Mouse (Mus musculus) small intestine, adult 2 months (tissue): ENCODE data around the gene S100a8. TPM values are rescaled to one million over a fixed set of nuclear protein-coding genes. Genes with fewer than 3 reads are reported as not detected.

Experiments used
- H3K27ac ChIP-seq: fragments of 200-500 bp; 2 replicates; pipeline ENCODE4 v1.5.1; 2012; ENCODE audit warnings: low read depth, low read length, control low read depth, inconsistent platforms; ENCODE audit not compliant: insufficient read depth
- H3K27me3 ChIP-seq: fragments of 200-500 bp; 2 replicates; pipeline ENCODE4 v1.6.1; 2012; ENCODE audit warnings: mild to moderate bottlenecking, moderate library complexity, low read length, inconsistent platforms; ENCODE audit not compliant: control insufficient read depth, insufficient read depth
- H3K36me3 ChIP-seq: fragments of 200-500 bp; 2 replicates; pipeline ENCODE4 v1.6.1; 2012; ENCODE audit warnings: mild to moderate bottlenecking, low read length, control low read depth, inconsistent platforms; ENCODE audit not compliant: control insufficient read depth, insufficient read depth
- H3K4me1 ChIP-seq: fragments of 200-500 bp; 2 replicates; pipeline ENCODE4 v1.6.1; 2012; ENCODE audit warnings: low read length, inconsistent platforms, mixed read lengths; ENCODE audit not compliant: control insufficient read depth, insufficient read depth, insufficient read length
- H3K4me3 ChIP-seq: fragments of 200-500 bp; 2 replicates; pipeline ENCODE4 v1.5.1; 2012; ENCODE audit warnings: low read depth, mild to moderate bottlenecking, control low read depth, inconsistent platforms, low read length, moderate library complexity
- CTCF ChIP-seq: fragments of 200-500 bp; IDR thresholded peaks from 2 replicates; pipeline ENCODE4 v1.5.1; 2012; ENCODE audit warnings: low read depth, mild to moderate bottlenecking, control low read depth, inconsistent platforms, low read length, moderate library complexity, mixed read lengths; ENCODE audit not compliant: insufficient replicate concordance, insufficient read length; ENCODE audit errors: extremely low read depth
- POLR2A ChIP-seq: fragments of 200-500 bp; IDR thresholded peaks from 2 replicates; pipeline ENCODE4 v1.6.1; 2012; ENCODE audit warnings: low read depth, mild to moderate bottlenecking, control low read depth, inconsistent platforms, low read length, moderate library complexity
- WGBS: fragments of 180-500 bp; shearing (Covaris S2); methylation state at CpG from one replicate; pipeline ENCODE4 v1.1.7; 2018; 5-methylcytosine and 5-hydroxymethylcytosine counted together
- polyA plus RNA-seq: library from polyadenylated mRNA; depleted of rRNA; stranded (reverse); fragments of >200 nt; gene quantifications from 2 replicates; pipeline ENCODE4 v1.2.3, GENCODE M21; 2012; rRNA removed

Gene S100a8
- 0.29 TPM in 1 of 2 replicates, not detected in the other for polyA plus RNA-seq

- TF ChIP-seq POLR2A = no peak
- Histone ChIP-seq H3K27me3 (no peaks in the 10 kb centered on the region), H3K4me3 (no peak within 1 kb of the TSS), H3K36me3 (no peaks in the 10 kb centered on the region), H3K4me1 (no peaks in the 10 kb centered on the region), H3K27ac (no peak within 1 kb of the TSS)
- WGBS = 62% methylated on average over 8 of the region's 8 CpGs
Observed at GRCm38 (mm10) chr3:90668846-90669245, at the start of gene S100a8. Gene S100a8 (plus strand): TSS chr3:90668978.

GRCm38 (mm10) chr3:90621552-90621951 is 47.2 kb upstream of the S100a8 start:
- Histone ChIP-seq H3K36me3 (no peaks in the 10 kb centered on the region), H3K27me3 (no peaks in the 10 kb centered on the region), H3K4me1 (peaks cover 15% of the 10 kb centered on the region), H3K27ac (no peak overlapping the region), H3K4me3 (no peak overlapping the region)
- TF ChIP-seq POLR2A = no peak
- 44% methylated on average over 7 of the region's 7 CpGs for WGBS

GRCm38 (mm10) chr3:90623435-90624071 is 45.2 kb upstream of the S100a8 start:
- peaks cover 18% of the 10 kb centered on the region for H3K4me1 ChIP-seq
- H3K27me3 ChIP-seq = no peaks in the 10 kb centered on the region
- no peaks in the 10 kb centered on the region for H3K36me3 ChIP-seq
- H3K27ac ChIP-seq = no peak overlapping the region; the same call in 1 of the 2 replicates
- 2% methylated on average over 2 of the region's 2 CpGs for WGBS
- H3K4me3 ChIP-seq = no peak overlapping the region
- no peak for TF ChIP-seq POLR2A
- TF ChIP-seq CTCF = no peak

GRCm38 (mm10) chr3:90625496-90625895 is 43.3 kb upstream of the S100a8 start:
- WGBS = 66% methylated on average over 5 of the region's 5 CpGs
- TF ChIP-seq CTCF (no peak), POLR2A (no peak)
- H3K27ac ChIP-seq = no peak overlapping the region

GRCm38 (mm10) chr3:90626266-90627021 is 42.3 kb upstream of the S100a8 start:
- no peak overlapping the region for H3K4me3 ChIP-seq
- H3K36me3 ChIP-seq = no peaks in the 10 kb centered on the region
- TF ChIP-seq CTCF (no peak), POLR2A (no peak)
- 26% methylated on average over 9 of the region's 9 CpGs for WGBS
- no peaks in the 10 kb centered on the region for H3K27me3 ChIP-seq
- peaks cover 18% of the 10 kb centered on the region for H3K4me1 ChIP-seq
- H3K27ac ChIP-seq = peak overlapping the region; percentile 47

More at GRCm38 (mm10) chr3:90625496-90625895, 43.3 kb upstream of the S100a8 start:
- Histone ChIP-seq H3K4me3 (no peak overlapping the region), H3K27me3 (no peaks in the 10 kb centered on the region), H3K4me1 (peaks cover 18% of the 10 kb centered on the region), H3K36me3 (no peaks in the 10 kb centered on the region)

GRCm38 (mm10) chr3:90627366-90627765 is 41.4 kb upstream of the S100a8 start:
- no peak for TF ChIP-seq CTCF
- TF ChIP-seq POLR2A = no peak
- Histone ChIP-seq H3K4me3 (no peak overlapping the region), H3K36me3 (no peaks in the 10 kb centered on the region), H3K4me1 (peaks cover 18% of the 10 kb centered on the region), H3K27me3 (no peaks in the 10 kb centered on the region), H3K27ac (no peak overlapping the region; the same call in 1 of the 2 replicates)
- 66% methylated on average over 5 of the region's 5 CpGs for WGBS

- peak; percentile 74; the same call in 1 of the 2 replicates for TF ChIP-seq CTCF
- TF ChIP-seq POLR2A = no peak
- no peaks in the 10 kb centered on the region for H3K36me3 ChIP-seq
- no peaks in the 10 kb centered on the region for H3K27me3 ChIP-seq
- H3K4me1 ChIP-seq = peaks cover 18% of the 10 kb centered on the region
- H3K4me3 ChIP-seq = no peak overlapping the region
- WGBS = 45% methylated on average over 4 of the region's 4 CpGs
- no peak overlapping the region for H3K27ac ChIP-seq
Observed at GRCm38 (mm10) chr3:90627807-90628206, 41.0 kb upstream of the S100a8 start.
